Mouse (Mus musculus) testis, adult 2 months (tissue): ENCODE data around the gene Otub2.

Experiments
- CTCF ChIP-seq: fragments of 200-500 bp; IDR thresholded peaks from 2 replicates; pipeline ENCODE4 v1.5.1; 2012; ENCODE audit warnings: low read depth, mild to moderate bottlenecking, inconsistent platforms, low read length, moderate library complexity; ENCODE audit not compliant: control insufficient read depth, insufficient read depth, insufficient replicate concordance
- POLR2A ChIP-seq: fragments of 200-500 bp; IDR thresholded peaks from 2 replicates; pipeline ENCODE4 v1.6.1; 2012; ENCODE audit warnings: low read depth, mild to moderate bottlenecking, inconsistent platforms, low read length, moderate library complexity; ENCODE audit not compliant: control insufficient read depth

- TF ChIP-seq CTCF: no peak
- TF ChIP-seq POLR2A: no peak
These were observed 856 bp downstream of the Otub2 start for GRCm38 (mm10) chr12:103389348-103389727.
